Mouse (Mus musculus) heart, embryonic 12.5 days (tissue): ENCODE results near the gene Ugt1a6b. TPM values are rescaled to one million over a fixed set of nuclear protein-coding genes. Genes with fewer than 3 reads are reported as not detected.
"Not testable (repeated sequence)": the region's sequence is repeated elsewhere in the genome, so short reads cannot be mapped to it uniquely, and the experiment has no call there.

Source experiments
- ATAC-seq: fragments of 200-750 bp; cut with Nextera tagmentation; 2 replicates; pipeline ENCODE4 v1.8.0; 2017; ENCODE audit warnings: moderate TSS enrichment, moderate library complexity; ENCODE audit not compliant: insufficient number of reproducible peaks, low FRiP score
- H3K27ac ChIP-seq: fragments of 300-500 bp; sonication (generic); 2 replicates; pipeline ENCODE4 v1.5.1; 2016; ENCODE audit warnings: mild to moderate bottlenecking, moderate library complexity; ENCODE audit not compliant: poor library complexity, severe bottlenecking
- H3K27me3 ChIP-seq: fragments of 300-500 bp; sonication (generic); replicated peaks from 2 replicates; pipeline ENCODE4 v1.6.1; 2016; ENCODE audit warnings: mild to moderate bottlenecking, moderate library complexity
- H3K36me3 ChIP-seq: fragments of 300-500 bp; sonication (generic); 2 replicates; pipeline ENCODE4 v1.6.1; 2016; ENCODE audit warnings: mild to moderate bottlenecking, moderate library complexity
- H3K4me1 ChIP-seq: fragments of 300-500 bp; sonication (generic); replicated peaks from 2 replicates; pipeline ENCODE4 v1.6.1; 2016; ENCODE audit warnings: mild to moderate bottlenecking
- H3K4me2 ChIP-seq: fragments of 300-500 bp; sonication (generic); 2 replicates; pipeline ENCODE4 v1.6.1; 2016; ENCODE audit warnings: mild to moderate bottlenecking, moderate library complexity
- H3K4me3 ChIP-seq: fragments of 300-500 bp; sonication (generic); 2 replicates; pipeline ENCODE4 v1.5.1; 2016; ENCODE audit warnings: mild to moderate bottlenecking
- H3K9ac ChIP-seq: fragments of 300-500 bp; sonication (generic); 2 replicates; pipeline ENCODE4 v1.6.1; 2016; ENCODE audit warnings: mild to moderate bottlenecking, moderate library complexity
- H3K9me3 ChIP-seq: fragments of 300-500 bp; sonication (generic); replicated peaks from 2 replicates; pipeline ENCODE4 v1.6.1; 2016; ENCODE audit warnings: mild to moderate bottlenecking, moderate library complexity
- WGBS: fragments of 180-500 bp; shearing (Covaris S2); methylation state at CpG from one replicate; pipeline ENCODE4 v1.1.7; 2016; 5-methylcytosine and 5-hydroxymethylcytosine counted together
- polyA plus RNA-seq: library from polyadenylated mRNA; unstranded; fragments of >200 nt; fragmentation: Nextera tagmentation; extraction: Ambion mirVana; gene quantifications from 2 replicates; pipeline ENCODE4 v1.2.1, GENCODE M21; 2016

Gene Ugt1a6b
- polyA plus RNA-seq, 1 experiment from 2014 or later: not detected

DNA sequence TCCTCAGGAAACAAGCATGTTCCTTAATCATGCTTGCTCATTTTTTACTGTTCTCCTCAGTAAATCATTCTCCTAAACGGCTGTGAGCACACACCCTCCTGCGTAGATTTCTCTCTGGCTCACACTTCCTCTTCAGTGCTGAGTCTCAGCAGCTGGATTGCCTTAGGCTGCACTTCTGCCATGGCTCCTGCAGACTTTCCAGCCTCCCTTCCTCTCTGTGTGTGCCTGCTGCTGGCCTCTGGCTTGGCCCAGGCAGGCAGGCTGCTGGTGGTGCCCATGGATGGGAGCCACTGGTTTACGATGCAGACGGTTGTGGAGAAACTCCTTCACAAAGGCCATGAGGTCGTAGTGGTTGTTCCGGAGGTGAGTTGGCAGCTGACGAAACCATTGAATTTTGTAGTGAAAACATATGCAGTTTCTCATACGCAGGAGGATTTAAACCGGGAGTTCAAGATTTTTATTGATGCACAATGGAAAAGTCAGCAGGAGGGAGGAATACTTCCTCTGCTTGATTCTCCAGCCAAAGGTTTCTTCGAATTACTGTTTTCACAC lies 8.0 kb upstream of the Ugt1a6b start, which contains the start of gene Ugt1a7c:
TSS of gene Ugt1a7c (plus strand) at position 122 of the 552 bp plus-strand sequence.
- Histone ChIP-seq H3K4me2 (no peak within 1 kb of the TSS), H3K27me3 (no peaks in the 10 kb centered on the region), H3K9me3 (no peaks in the 10 kb centered on the region), H3K27ac (no peak within 1 kb of the TSS), H3K4me3 (no peak within 1 kb of the TSS), H3K9ac (no peak within 1 kb of the TSS), H3K4me1 (0 out of 2 replicates have a peak, but pooled peaks cover 2% of the 10 kb centered on the region), H3K36me3 (no peaks in the 10 kb centered on the region)
- ATAC-seq: no peak
- WGBS: 62% methylated on average over 10 of the region's 10 CpGs

GRCm38 (mm10) chr1:88098546-88098945 lies 4.5 kb upstream of the Ugt1a6b start:
- H3K9me3 ChIP-seq, H3K27me3 ChIP-seq, H3K4me2 ChIP-seq, H3K9ac ChIP-seq, H3K36me3 ChIP-seq, H3K4me3 ChIP-seq, ATAC-seq, H3K27ac ChIP-seq, H3K4me1 ChIP-seq: not testable (repeated sequence)
- 78% methylated on average over 3 of the region's 3 CpGs for WGBS

GRCm38 (mm10) chr1:88099691-88100090 lies 3.4 kb upstream of the Ugt1a6b start:
- not testable (repeated sequence) for H3K9me3 ChIP-seq, H3K9ac ChIP-seq, H3K4me1 ChIP-seq, H3K36me3 ChIP-seq, H3K4me3 ChIP-seq, H3K27me3 ChIP-seq, H3K4me2 ChIP-seq, ATAC-seq, H3K27ac ChIP-seq
- WGBS: 71% methylated on average over 2 of the region's 2 CpGs

GRCm38 (mm10) chr1:88103697-88104468 lies 831 bp downstream of the Ugt1a6b start:
- not testable (repeated sequence) for H3K9me3 ChIP-seq, H3K9ac ChIP-seq, H3K27ac ChIP-seq, H3K4me1 ChIP-seq, H3K4me2 ChIP-seq, ATAC-seq, H3K36me3 ChIP-seq, H3K27me3 ChIP-seq, H3K4me3 ChIP-seq
- 75% methylated on average over 5 of the region's 5 CpGs for WGBS

- no peaks in the 10 kb centered on the region for H3K27me3 ChIP-seq
- H3K27ac ChIP-seq: no peak overlapping the region
- no peak overlapping the region for H3K4me3 ChIP-seq
- no peaks in the 10 kb centered on the region for H3K36me3 ChIP-seq
- H3K9me3 ChIP-seq: no peaks in the 10 kb centered on the region
- H3K9ac ChIP-seq: no peak overlapping the region
- no peaks in the 10 kb centered on the region for H3K4me1 ChIP-seq
- 76% methylated on average over 1 of the region's 1 CpGs for WGBS
- H3K4me2 ChIP-seq: no peak overlapping the region
- ATAC-seq: no peak
Measured at GRCm38 (mm10) chr1:88104667-88105430, 1.8 kb downstream of the Ugt1a6b start.

GRCm38 (mm10) chr1:88105656-88106055 lies 2.6 kb downstream of the Ugt1a6b start:
- WGBS: 64% methylated on average over 2 of the region's 2 CpGs
- H3K4me2 ChIP-seq: no peak overlapping the region

GRCm38 (mm10) chr1:88109027-88109557 lies 6.0 kb downstream of the Ugt1a6b start:
- not testable (repeated sequence) for H3K27me3 ChIP-seq, H3K4me2 ChIP-seq, H3K4me3 ChIP-seq, H3K36me3 ChIP-seq, H3K4me1 ChIP-seq, H3K9ac ChIP-seq, H3K27ac ChIP-seq, H3K9me3 ChIP-seq
- peak; percentile 93 for ATAC-seq
- 75% methylated on average over 2 of the region's 2 CpGs for WGBS

More at GRCm38 (mm10) chr1:88105656-88106055, 2.6 kb downstream of the Ugt1a6b start:
- Histone ChIP-seq H3K9me3 (no peaks in the 10 kb centered on the region), H3K27ac (no peak overlapping the region), H3K27me3 (no peaks in the 10 kb centered on the region), H3K4me3 (no peak overlapping the region), H3K9ac (no peak overlapping the region), H3K4me1 (no peaks in the 10 kb centered on the region), H3K36me3 (no peaks in the 10 kb centered on the region)
- no peak for ATAC-seq

GRCm38 (mm10) chr1:88109604-88110003 lies 6.6 kb downstream of the Ugt1a6b start:
- not testable (repeated sequence) for H3K4me2 ChIP-seq, H3K4me1 ChIP-seq, H3K9ac ChIP-seq, H3K27ac ChIP-seq, H3K4me3 ChIP-seq, H3K9me3 ChIP-seq, H3K36me3 ChIP-seq, H3K27me3 ChIP-seq
- peak; percentile 55; the same call in 1 of the 2 replicates for ATAC-seq
- 61% methylated on average over 2 of the region's 2 CpGs for whole genome bisulfite sequencing

DNA sequence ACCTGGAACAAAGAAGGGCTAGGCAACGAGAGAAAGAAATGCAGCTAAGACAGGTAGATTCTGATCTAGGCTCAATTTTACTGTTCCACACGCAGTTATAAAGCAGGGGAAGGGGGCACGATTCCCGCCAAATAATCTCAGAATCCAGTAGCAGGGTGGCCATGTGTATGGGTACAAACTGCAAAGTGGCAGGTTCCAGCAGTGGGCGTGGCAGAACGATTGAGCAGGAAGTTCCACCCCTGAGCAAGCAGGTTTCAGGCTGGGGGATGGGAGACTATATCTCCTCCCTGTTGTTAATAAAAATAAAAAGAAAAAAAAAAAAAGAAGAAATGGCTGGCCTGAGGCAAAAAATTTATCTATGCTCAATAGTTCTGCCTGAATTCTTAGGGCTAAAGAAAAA lies 9.7 kb downstream of the Ugt1a6b start:
- 87% methylated on average over 6 of the region's 6 CpGs for WGBS
- not testable (repeated sequence) for H3K4me3 ChIP-seq, H3K27me3 ChIP-seq, H3K9ac ChIP-seq, H3K36me3 ChIP-seq, ATAC-seq, H3K4me1 ChIP-seq, H3K27ac ChIP-seq, H3K9me3 ChIP-seq, H3K4me2 ChIP-seq

GRCm38 (mm10) chr1:88120550-88120949 lies 17.5 kb downstream of the Ugt1a6b start:
- 10% methylated on average over 4 of the region's 4 CpGs for WGBS
- not testable (repeated sequence) for ATAC-seq, H3K9ac ChIP-seq

GRCm38 (mm10) chr1:88121521-88121920 lies 18.5 kb downstream of the Ugt1a6b start:
- H3K4me1 ChIP-seq, H3K27me3 ChIP-seq, H3K9me3 ChIP-seq, H3K9ac ChIP-seq, ATAC-seq, H3K4me2 ChIP-seq, H3K4me3 ChIP-seq, H3K36me3 ChIP-seq, H3K27ac ChIP-seq: not testable (repeated sequence)
- no CpG with 5 or more reads among the region's 1 CpGs for WGBS

More at GRCm38 (mm10) chr1:88120550-88120949, 17.5 kb downstream of the Ugt1a6b start:
- not testable (repeated sequence) for H3K27ac ChIP-seq, H3K4me3 ChIP-seq, H3K4me1 ChIP-seq, H3K4me2 ChIP-seq, H3K27me3 ChIP-seq, H3K9me3 ChIP-seq, H3K36me3 ChIP-seq
